Mouse (Mus musculus) cerebellum, adult 2 months (tissue): Measurements from ENCODE around the gene Chchd6.

Source experiments
- CTCF ChIP-seq: fragments of 200-500 bp; IDR thresholded peaks from 2 replicates; pipeline ENCODE4 v1.5.1; 2011; ENCODE audit warnings: low read depth, mild to moderate bottlenecking, control low read depth, low read length, moderate library complexity, borderline replicate concordance; ENCODE audit not compliant: insufficient read depth
- POLR2A ChIP-seq: fragments of 200-500 bp; IDR thresholded peaks from 2 replicates; pipeline ENCODE4 v1.6.1; 2011; ENCODE audit warnings: low read length, control low read depth, borderline replicate concordance; ENCODE audit not compliant: insufficient read depth

DNA sequence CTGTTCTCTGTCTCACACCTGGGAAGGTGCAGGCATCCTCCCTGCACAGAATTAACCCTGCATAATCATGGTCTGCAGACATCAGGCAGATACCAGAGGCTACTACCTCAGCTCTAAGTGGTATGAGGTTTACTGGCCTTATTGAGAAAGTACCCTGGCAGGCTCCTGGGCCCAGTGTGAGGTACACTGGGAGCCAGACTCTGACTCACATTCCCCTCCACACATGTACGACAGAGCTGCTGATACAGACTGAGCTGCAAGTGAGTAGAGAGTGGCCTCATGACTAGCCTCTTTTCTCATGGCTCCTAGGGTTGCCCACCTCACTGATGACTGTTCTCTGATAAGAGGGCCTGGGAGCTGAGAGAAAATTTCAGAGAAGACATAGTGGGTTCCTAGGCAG, 208.5 kb downstream of the Chchd6 start:
- TF ChIP-seq CTCF = no peak
- TF ChIP-seq POLR2A = no peak
